Mouse (Mus musculus) granulocyte monocyte progenitor cell, adult 5-6 weeks (primary cell): Measurements from ENCODE around the gene Ebi3. TPM values are rescaled to one million over a fixed set of nuclear protein-coding genes. Genes with fewer than 3 reads are reported as not detected.
A peak's percentile ranks its signal among the peaks of the same experiment; 100 is the strongest.

Experiments used
- ATAC-seq: replicated peaks from 2 replicates; pipeline ENCODE4 v1.8.0; 2016; ENCODE audit warnings: mild to moderate bottlenecking, moderate TSS enrichment, inconsistent platforms; ENCODE audit not compliant: poor library complexity, severe bottlenecking
- total RNA-seq, 2 experiments: library from RNA; stranded (forward) in 1 of 2; stranded (reverse) in 1 of 2; fragments of 200-712, 200-1000 nt in 1 of 2; fragments of >200 nt in 1 of 2; fragmentation: Nextera tagmentation in 1 of 2; gene quantifications; 2 replicates each; pipeline ENCODE4 v1.2.3; 2014 to 2017

The Ebi3 gene
- total RNA-seq, 2 experiments from 2014 or later: 12.6 to 16.8 TPM

DNA sequence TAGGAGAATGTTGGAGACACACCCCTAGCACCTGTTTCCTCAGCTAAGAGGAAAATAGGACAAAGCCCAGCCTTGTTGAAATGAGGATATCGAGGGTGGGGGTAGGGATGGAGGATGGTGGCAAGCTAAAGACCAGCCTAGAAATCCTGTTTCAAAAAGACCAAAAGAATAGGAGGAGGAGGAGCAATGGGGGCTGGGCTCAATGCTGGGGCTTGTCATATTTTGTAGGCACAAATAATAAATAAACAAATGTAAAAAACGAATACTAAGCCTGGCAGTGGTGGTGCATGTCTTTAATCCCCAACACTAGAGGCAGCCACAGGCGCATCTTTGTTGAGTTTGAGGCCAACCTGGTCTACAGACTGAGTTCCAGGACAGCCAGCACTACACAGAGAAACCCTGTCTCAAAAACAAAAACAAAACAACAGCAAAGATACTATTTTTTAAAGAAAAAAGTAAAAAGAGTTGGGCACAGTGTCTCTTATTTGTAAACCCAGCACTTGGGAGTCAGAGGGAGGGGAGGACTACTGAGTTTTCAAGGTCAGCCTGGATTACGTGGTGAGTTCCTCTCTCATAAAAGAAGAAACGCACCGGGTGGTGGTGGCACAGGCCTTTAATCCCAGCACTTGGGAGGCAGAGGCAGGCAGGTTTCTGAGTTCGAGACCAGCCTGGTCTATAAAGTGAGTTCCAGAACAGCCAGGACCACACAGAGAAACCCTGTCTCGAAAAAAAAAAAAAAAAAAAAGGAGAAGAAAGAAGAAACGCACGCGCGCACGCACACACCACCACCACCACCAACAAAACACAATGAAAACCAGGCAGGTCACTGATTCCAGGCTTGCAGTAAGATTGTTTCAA is 5.5 kb downstream of the Ebi3 start:
- ATAC-seq: no peak

DNA sequence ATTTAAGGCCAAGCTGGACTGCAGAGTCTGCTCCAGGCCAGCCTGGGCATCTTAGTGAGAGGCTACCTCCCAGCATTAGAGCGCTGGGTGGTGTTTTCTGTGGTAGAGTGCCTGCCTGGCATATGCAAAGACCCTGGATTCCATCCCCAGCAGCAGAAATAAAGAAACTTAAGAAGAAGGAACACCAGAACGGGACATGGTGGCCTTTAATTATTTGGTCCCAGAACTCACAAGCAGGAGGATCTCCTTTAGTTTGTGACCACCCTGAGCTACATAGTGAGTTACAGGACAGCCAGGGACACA is 6.1 kb downstream of the Ebi3 start:
- ATAC-seq: no peak

DNA sequence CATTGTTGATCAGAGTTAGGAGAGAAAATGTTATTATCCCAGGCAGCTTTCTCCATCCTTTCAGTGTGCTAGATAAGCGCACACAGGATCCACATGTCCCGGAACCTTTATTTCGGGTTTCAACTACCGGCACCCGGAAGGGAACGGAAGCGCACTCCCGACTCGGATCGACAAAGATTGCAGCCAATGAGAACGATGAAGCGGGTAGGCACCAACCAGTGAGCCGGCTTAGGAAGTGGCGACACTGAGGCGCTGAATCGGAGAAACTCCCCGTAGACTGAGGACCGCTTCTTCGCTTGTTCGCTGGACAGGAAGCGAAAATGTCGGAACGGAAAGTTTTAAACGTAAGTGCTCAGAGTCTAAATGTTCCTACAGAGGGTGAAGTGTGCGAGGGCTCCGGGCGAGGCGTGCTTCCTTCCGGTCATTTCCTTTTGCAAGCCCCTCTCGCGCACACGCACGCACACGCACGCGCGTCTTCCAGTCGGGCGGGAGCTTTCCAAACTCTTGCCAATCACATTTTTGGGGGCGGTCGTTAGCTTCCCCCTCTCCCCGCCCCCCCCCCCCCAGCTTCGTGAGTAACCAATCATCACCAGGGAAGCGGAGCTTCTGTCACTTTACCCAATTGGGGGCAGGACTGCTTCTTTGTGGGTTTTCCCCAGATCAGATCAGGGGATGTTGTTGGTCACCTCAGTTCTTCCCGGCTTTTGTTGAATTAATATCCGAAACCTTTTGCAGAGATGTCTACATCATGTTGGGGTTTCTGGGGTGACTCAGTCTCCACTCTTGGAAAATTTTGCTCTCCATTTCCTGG is 6.7 kb downstream of the Ebi3 start, which contains the start of gene Yju2:
Gene Yju2, plus strand, starts transcription at position 182 of the 811 bp plus-strand sequence.
- ATAC-seq: peak; percentile 69

DNA sequence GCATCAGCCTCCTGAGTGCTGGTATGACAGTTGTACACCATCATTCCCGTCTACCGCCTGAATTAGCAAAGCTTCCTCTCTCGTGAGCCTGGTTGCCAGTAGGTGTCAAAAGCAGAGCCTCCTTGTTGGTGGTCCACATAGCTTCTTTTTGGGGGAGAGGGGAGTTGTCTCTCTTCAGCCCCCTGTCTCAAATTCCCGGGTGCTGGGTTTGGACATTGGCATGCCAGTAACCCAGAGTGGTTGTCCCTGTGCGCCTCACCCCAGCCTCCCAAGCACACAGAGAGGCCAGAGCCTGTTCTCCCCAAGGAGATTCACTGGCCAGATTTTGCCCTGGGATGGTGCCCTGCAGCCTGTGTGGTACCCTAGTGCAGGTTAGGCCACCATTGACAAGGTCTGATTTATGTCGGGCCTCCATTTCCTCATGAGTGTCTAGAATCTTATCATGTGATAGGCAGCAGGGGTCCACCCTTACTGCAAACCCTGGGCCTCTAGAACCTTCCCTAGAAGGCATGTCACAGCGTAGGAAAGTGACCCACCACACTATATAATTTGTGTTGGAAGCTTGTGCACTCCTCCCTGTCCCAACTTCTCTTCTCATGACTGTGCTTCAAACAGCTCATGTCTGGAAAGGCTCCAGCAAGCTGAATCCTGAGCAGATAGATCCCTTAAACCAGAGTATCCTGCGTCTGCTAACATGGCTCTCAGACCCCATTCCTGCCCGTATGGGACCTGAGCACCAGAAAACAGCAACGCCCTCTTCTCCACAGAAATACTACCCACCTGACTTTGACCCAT is 7.7 kb downstream of the Ebi3 start:
- no peak for ATAC-seq

DNA sequence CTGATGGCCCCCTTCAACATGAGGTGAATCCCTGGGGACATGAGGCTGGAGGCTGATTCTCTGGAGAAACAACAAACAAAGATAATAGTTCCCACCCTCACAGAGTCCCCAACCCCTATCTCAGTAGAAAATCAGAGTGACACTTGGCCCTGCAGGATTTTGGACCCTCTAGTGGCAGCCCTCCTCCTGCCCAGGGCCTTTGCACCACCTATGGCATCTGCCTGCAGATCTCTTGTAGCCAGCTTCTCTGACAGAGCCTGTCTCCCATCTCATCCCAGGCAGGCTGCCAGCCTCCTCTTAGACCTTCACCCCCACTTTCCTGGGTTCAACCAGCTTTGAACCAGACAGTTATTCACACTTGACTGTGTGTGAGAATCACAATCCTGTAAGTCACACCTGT is 8.4 kb downstream of the Ebi3 start:
- no peak for ATAC-seq

DNA sequence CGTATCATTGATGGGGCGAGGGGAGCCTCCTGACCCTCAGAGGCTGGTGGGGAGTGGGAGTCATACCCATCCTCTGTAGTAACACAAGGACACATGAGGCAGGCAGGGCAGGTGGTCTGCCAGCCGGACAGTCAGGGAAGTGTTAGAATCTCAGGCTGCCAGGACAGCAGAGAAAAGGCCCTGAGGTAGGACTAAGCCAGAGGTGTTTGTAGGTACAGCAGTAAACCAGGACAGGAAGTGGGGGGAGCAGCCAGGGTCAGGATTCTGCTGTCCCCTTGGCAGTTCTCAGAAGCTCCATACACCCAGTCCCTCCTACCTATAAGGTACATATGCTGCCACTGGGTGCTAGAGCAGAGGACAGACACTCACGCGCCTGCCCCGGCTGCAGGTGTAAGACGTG is 9.2 kb downstream of the Ebi3 start:
- ATAC-seq: no peak

DNA sequence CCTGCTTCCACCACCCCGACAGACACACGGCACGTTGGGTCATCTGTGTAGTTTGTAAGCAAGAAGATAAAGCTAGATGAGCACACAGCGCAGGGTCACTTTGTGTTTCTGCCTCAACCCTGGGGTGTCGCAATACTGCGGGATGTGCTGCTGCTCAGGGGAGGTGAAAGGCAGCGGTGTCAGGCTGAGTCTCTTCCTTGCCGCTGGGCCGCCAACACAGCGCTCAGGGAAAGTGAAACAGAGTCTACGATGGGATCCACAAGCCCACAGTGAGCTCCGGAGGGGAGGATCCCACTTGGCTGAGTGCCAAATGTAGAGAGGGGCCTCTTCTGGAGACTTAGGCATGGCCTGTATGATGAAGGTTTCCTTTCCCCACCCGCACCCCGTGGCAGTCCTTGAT is 10.7 kb downstream of the Ebi3 start:
- peak; percentile 61 for ATAC-seq

DNA sequence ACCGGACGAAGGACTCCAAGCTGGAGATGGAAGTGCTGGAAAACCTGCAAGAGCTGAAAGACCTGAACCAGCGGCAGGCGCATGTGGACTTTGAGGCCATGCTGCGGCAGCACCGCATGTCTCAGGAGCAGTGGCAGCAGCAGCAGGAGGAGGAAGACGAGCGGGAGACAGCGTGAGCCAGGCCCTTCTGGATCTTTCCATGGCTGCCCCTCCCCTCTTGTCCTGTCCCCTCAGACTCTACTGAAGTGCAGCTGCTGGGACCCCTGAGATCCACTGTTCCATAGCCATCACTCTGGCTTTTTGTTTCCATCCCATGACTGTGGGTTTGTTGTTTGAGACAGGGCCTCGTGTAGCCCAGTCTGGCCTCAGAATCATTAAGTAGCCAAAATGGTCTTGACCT is 12.1 kb downstream of the Ebi3 start:
- ATAC-seq: no peak

DNA sequence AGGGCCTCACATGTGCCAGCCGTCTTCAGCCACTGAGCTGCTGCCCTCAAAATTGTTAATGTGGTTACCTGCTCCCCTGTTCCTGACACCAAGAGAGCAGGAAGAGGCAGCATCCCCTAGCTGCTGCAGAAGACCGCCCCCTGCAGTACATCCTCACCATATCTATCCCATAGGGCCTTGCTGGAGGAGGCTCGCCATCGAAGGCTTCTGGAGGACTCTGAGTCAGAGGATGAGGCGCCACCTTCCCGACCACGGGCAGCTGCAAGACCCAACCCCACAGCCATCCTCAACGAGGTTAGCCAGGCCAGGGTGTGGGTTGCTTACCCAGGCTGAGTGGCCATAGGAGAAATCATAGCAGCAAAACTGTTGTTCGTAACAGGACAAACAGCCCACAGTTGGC is 12.6 kb downstream of the Ebi3 start:
- no peak for ATAC-seq

DNA sequence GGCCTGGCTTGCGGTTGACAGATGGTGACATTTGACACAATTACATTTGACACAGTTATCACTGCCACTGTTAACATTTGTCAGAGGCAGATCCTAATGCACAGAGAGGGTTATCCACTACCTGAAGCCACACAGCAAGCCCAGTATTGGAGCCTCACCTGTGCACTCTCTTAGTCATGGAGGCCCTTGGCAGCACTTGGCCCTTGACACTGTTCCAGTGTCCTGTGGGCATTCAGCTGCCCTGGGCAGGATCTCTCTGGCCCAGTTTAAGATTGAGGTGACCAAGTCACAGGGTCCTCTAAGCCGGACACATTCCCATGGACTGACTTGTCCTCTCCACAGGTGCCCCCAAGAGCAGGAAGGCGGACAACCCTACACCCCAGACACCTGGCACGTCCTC is 14.7 kb downstream of the Ebi3 start:
- no peak for ATAC-seq

DNA sequence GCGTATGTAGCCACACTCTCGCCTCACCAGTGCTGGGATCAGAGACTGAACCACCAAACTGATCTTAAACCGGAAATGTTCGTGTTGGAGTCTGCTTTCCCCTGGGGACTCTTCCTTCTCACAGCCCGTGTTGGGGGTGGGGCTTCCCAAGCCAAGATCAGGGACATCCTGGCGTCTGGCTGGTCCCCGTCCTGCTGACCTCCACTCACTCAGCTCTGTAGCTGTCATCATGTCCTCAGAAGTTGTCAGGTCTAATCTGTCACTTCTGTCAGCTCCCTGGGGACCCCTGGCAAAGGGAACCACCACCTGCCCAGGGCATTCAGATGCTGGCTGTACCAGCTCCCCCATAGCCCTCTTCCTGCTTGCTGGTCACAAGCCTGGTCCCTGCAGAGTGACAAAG is 15.8 kb downstream of the Ebi3 start:
- ATAC-seq: no peak

DNA sequence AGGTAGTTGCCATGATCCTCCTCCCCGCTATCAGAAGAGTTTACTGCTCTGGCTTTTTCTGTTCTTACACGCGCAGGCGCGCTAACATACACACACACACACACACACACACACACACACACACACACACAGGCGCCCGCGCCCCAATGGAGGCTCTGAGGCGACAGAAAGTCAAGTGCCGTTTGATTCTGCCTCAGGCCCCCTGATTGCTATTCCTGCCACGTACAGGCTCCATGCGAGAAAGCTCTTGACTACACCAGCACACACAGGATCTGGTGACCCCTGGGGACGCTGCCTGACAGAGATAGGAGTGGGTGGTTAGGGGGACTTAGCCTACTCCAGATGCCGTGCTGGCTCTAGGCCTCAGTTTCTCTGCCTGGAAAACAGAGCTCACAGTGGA is 17.1 kb downstream of the Ebi3 start:
- no peak for ATAC-seq

DNA sequence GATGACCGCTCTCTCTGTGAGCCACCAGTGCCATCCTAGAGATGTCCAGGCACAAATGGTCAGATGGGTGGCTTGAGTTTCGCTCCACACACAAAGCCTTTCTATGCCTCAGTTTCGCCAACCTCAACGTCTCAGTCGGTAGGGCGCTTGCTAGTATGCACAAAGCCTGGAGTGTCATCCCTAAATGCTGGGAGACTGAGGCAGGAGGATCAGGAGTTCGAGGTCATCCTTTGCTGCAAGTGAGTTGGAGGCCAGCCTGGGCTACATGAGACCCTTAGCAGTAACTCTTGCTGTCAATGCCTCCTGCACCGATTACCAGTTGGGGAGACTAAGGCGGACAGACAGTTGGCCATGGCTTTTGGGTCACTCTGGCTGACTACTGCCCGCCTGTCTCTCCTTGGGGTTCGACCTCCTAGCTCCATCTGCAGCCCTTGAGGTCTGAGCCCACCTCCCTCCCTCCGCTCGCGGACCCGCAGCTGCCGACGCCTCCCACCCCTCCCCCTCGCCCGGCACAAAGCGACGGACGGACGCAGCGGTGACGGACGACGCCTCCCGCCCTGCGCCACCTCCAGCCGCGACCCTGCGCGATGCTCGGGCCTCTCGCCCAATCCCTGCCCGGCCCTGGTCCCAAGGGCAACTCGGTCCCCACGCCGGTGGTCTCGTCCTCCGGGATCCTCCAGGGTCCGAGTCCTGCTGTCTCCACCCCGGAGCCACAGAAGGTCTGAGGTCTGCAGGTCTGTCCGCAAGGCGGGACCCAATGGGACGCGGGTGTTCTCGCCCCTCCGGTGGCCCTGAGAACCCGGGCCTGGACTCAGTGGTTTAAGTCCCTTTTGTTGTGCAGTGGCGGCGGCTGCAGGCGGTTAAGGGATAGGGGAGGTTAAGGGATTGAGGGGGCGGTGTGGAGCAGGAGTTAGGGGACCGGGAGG is 17.8 kb downstream of the Ebi3 start, which contains the start of gene Shd:
Gene Shd, plus strand, starts transcription at position 502 of the 926 bp plus-strand sequence.
- ATAC-seq: peak; percentile 47

DNA sequence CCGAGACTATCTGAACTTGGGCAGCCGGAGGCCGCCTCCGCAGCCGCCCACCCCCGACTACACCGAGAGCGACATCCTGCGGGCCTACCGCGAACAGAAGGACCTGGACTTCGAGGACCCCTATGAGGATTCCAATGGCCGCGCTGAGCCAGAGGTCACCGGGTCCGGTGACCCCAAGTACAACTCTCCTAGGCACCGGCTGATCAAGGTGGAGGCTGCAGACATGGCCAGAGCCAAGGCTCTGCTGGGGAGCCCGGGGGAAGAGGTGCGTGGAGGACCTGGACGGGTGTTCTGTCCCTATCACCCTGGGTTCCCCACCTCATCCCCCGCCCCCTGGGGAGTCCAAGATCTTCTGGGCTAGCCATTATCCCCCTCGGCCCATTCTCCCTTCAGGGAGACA is 19.0 kb downstream of the Ebi3 start:
- 0 out of 2 replicates have a peak, but pooled peaks have one; percentile 3 for ATAC-seq

DNA sequence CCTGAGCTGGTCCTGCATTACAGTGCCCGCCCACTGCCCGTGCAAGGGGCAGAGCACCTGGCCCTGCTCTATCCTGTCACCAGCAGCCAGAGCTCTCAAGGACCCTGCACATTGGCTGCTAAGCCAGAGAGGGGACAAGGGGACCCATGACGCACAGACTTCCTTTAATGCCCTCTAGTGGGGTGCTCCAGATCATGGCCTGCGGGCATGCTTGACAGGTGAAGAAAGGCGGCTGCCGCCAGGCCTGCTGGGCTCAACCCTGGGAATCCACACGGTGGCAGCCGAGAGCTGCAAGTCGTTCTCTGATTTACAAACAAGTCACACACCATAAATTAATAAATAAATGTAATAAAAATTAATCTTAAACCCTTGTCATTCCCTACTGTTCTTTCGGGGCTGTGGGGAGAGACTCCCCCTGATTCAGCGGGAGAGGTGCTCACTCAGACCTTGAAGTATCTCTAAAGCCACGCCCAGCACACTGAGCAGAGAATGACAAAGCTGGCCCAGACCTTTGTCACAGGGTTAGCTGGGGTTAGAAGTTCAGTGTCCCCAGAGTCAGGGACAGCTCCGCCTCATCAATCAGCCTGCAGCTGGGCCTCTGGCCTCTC is 23.9 kb downstream of the Ebi3 start:
- peak; percentile 94 for ATAC-seq

DNA sequence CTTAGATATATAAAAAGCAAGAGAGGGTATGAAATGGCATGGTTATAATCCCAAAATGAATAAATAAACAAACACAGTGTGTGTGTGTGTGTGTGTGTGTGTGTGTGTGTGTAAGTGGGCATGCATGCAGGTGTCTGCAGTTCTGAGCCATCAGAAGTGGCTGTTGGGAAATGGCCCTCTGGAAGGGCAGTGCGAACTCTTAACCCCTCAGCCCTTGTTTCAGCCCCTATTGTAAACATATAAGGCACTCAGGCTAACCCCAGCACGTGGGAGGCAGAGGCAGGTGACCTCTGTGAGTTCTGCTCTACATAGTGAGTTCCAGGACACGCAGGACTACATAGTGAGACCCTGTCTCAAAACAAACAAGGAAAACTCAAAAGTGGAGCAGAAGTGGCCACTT is 24.9 kb downstream of the Ebi3 start:
- ATAC-seq: no peak

DNA sequence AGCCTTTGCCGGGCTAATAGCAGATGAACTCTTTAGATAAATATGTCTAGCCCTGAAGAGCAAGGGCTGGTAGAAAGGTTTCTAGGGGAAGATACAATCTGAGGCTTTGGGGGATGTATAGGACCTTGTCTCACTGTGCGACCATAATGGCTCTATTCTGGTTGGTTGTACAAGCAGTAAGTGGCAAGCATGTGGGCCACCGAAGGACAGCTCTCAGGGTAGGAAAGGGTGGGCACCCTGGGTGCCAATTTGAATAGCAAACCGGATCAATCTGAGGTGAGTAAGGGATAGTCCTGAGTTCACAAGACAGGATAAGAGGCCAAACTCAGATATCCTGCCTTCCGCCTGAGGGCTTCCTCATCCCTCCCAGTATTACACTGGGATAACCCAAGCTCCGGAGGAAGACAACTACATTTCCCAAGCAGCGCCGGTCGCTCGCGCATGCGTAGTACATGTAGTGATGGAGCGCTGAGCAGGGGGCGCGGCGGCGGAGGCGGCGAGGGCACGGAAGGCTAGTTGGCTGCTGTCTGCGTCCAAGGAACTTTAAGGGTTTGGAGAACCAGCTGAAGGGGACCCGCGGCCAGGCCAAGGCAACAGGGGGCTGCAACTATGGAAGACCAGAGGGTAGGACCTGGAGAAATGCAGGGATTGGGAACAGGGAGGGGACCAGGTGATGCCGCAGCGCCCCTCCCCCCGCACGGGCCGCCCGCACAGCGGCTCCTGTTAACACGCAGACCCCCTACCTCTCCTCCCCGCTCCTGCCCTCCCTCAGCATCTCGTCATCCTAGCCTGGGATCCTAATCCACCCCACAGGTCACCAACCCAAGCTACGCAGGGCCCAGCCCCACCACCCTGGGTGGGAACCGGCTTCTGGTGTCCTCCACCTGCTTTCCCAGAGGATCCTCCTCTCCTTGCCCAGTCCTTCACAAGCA is 33.9 kb downstream of the Ebi3 start, which contains the start of gene Fsd1:
Gene Fsd1, plus strand, starts transcription at position 480 of the 932 bp plus-strand sequence.
- ATAC-seq: peak; percentile 54

DNA sequence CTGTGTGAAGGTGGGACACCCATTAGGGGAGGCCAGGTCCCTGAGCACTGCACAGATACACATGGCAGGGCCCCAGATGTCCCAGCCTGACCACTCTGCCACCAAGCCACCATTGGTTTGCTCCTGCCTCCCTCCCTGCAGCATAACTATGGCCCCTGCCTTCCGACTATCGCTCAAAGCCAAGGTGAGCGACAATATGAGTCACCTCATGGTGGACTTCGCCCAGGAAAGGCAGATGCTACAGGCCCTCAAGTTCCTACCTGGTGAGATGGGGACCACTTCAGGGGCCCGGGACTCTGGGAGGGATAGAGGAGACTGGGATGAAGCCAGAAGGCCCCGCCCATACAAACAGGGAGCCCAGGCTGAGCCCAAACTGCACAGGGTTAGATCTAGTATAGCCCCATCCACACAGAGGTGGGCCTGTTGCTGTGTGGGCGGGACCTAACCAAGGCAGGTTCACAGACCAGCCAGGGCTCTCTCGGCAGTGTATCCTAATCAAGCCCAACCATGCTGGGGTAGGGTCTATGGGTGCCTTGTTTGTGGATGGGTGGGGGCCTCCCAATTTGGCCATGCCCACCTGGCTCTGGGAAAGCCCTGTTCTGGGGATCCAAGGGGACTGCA is 37.9 kb downstream of the Ebi3 start:
- no peak for ATAC-seq
